Mouse (Mus musculus) intestine, embryonic 16.5 days (tissue): ENCODE measurements at regions not wholly inside any gene's neighbourhood (a gene's known extent, or its start where the extent isn't known, plus 50 kb on each side); places are given as distances from the start of the nearest gene placed in this dataset.

Experiments used
- ATAC-seq: fragments of 200-750 bp; cut with Nextera tagmentation; 2 replicates; pipeline ENCODE4 v1.8.0; 2017; ENCODE audit warnings: moderate TSS enrichment, moderate library complexity
- H3K27ac ChIP-seq: fragments of 300-500 bp; sonication (generic); 2 replicates; pipeline ENCODE4 v1.5.1; 2014; ENCODE audit warnings: mild to moderate bottlenecking, low read length
- H3K27me3 ChIP-seq: fragments of 300-500 bp; sonication (generic); replicated peaks from 2 replicates; pipeline ENCODE4 v1.6.1; 2014; ENCODE audit warnings: low read length, control low read depth, mixed read lengths; ENCODE audit not compliant: control insufficient read depth, insufficient read depth
- H3K36me3 ChIP-seq: fragments of 300-500 bp; sonication (generic); 2 replicates; pipeline ENCODE4 v1.6.1; 2014; ENCODE audit warnings: low read length, control low read depth; ENCODE audit not compliant: control insufficient read depth, insufficient read depth
- H3K4me1 ChIP-seq: fragments of 300-500 bp; sonication (generic); 2 replicates; pipeline ENCODE4 v1.6.1; 2014; ENCODE audit warnings: low read length, control low read depth, mixed read lengths; ENCODE audit not compliant: control insufficient read depth, insufficient read depth
- H3K4me2 ChIP-seq: fragments of 300-500 bp; sonication (generic); 2 replicates; pipeline ENCODE4 v1.6.1; 2014; ENCODE audit warnings: low read depth, low read length, control low read depth
- H3K4me3 ChIP-seq: fragments of 300-500 bp; sonication (generic); 2 replicates; pipeline ENCODE4 v1.5.1; 2014; ENCODE audit warnings: mild to moderate bottlenecking, low read length
- H3K9ac ChIP-seq: fragments of 300-500 bp; sonication (generic); 2 replicates; pipeline ENCODE4 v1.6.1; 2014; ENCODE audit warnings: low read depth, low read length
- H3K9me3 ChIP-seq: fragments of 300-500 bp; sonication (generic); 2 replicates; pipeline ENCODE4 v1.6.1; 2016; ENCODE audit warnings: low read length, control low read depth; ENCODE audit not compliant: control insufficient read depth
- WGBS: fragments of 180-500 bp; shearing (Covaris S2); extraction: QIAGEN DNeasy Blood & Tissue Kit; methylation state at CpG from one replicate; pipeline ENCODE4 v1.1.7; 2014; 5-methylcytosine and 5-hydroxymethylcytosine counted together

DNA sequence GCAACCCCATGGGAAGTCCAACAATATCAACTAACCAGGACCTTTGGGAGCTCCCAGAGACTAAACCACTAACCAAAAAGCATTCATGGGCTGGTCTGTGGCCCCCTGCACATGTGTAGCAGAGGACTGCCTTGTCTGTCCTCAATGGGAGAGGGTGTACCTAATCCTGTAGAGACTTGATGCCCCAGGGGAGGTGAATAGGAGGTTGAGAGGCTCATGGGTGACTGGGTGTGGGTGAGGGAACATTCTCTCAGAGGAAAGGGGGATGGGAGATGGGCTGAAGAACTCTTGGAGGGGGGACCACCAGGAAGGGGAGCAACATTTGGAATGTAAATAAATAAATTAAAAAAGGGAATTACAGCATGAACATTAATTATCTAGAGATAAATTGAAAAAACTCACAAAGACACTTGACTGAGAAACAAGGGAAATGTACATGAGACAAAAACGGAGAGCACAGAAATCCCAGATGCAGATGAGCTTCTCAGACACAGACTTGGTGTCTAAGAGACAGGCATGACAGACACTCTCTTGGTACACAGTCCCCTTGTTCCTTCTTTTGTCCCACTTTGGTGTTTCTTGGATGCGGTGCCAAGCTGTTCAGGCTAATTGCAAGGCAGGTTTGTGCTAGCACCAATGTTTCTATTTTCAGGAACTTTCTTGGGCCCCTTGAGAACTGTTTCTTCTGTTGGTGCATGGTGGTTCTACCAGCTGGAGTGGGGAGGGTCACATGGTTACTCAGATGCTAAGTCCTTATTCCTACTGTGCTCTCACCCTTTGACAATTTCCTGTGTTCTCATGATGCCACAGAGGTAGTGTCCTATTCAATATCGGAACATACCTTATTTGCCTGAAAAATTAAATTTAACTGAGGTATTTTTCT, 85.0 kb upstream of the Pfn2 start:
- Histone ChIP-seq H3K27me3 (no peaks in the 10 kb centered on the region), H3K36me3 (no peaks in the 10 kb centered on the region), H3K9me3 (no peaks in the 10 kb centered on the region), H3K4me3 (no peak overlapping the region), H3K9ac (no peak overlapping the region), H3K4me1 (no peaks in the 10 kb centered on the region), H3K27ac (no peak overlapping the region), H3K4me2 (no peak overlapping the region)
- 86% methylated on average over 3 of the region's 3 CpGs for WGBS
- ATAC-seq, result no peak

DNA sequence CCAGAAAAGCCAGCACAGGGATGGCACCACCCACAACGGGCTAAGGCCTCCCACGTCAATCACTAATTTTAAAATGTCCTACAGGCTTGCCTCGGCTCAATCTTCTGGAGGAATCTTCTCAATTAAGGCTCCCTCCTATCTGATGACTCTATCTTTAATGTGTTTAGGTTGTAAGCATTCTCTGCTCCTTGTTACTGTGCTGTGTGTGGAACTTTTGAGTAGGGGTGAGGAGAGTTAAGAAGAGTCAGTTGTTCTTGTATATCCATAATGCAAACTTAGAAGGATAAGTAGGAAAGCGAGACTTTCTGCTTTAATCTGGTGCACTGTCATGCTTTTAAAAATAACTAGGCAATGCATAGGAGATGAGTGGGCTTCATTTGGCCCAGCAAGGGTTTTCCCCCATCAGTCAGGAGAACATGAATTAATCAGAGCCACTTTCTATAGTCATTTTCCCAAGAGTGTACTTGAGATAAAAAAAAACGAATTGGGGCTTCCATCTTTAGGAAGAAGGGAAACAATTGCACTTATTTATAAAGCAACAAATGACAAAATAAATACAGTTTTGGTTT, 87.2 kb upstream of the Pfn2 start:
- no peak overlapping the region for H3K27ac ChIP-seq
- WGBS, result 65% methylated on average over 5 of the region's 5 CpGs
- no peak overlapping the region for H3K9ac ChIP-seq
- no peaks in the 10 kb centered on the region for H3K27me3 ChIP-seq
- no peak for ATAC-seq
- H3K4me3 ChIP-seq, result no peak overlapping the region
- no peaks in the 10 kb centered on the region for H3K36me3 ChIP-seq
- H3K4me2 ChIP-seq, result no peak overlapping the region
- H3K4me1 ChIP-seq, result no peaks in the 10 kb centered on the region
- H3K9me3 ChIP-seq, result no peaks in the 10 kb centered on the region

DNA sequence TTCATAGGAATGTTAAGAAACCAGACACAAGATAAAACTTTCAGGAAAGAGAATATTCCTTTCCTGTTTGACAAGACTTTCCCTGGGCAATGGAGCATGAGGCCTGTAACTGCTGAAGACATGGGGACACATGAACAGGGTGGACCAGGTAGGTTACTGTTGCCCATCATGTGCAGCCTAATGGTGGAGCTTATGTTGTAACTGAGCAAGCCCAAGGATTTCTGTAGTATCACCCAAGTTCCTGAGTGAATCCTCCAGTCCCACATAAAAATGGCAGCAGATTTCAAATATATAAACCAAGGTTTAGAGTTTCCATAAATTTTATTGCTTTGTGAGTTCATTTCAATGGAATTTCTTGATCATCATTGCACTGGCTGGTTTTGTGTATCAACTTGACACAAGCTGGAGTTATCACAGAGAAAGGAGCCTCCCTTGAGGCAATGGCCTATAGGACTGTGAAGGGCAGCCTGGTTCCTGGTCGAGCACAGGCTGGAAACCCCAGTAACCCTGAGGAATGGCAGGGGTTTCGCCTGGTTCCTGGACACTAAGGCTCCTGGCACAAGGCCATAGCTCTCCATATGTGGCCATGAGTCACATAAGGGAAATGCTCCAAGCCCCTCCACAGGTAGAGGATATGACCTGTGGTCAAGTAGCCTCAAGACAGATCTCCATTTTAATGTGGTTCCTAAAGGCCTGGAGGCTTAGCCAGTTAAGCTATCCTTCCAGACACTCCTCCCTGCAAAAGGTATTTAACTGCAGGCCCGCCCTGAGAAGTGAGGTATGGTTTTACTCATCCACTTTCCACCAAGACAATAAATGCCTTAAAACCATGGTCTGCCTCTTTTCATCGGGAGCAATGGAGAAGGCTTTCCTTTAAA, 92.9 kb upstream of the Pfn2 start:
- H3K9me3 ChIP-seq, result no peaks in the 10 kb centered on the region
- no peak for ATAC-seq

DNA sequence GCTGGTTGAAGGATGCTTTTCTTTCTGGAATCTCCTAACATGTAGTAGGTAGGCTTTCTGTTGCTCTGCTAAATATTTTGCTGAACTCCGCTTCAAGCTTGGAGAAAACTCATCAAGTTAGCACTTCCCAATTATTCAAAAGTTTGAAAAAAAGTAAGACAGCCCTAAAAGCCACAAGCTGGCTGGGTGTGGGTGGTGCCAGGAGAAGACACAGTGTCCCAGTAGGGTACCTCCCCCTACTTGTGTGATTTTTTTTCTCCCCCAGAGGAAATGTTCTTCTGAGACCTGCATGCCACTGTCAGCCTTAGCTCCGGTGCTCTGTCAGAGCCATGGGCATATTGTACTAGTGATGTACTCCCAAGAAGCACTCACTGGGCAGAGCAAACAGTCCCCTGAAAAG, 96.8 kb upstream of the Pfn2 start:
- 77% methylated on average over 2 of the region's 2 CpGs for WGBS
- Histone ChIP-seq H3K9me3 (no peaks in the 10 kb centered on the region), H3K27me3 (no peaks in the 10 kb centered on the region), H3K4me1 (no peaks in the 10 kb centered on the region), H3K4me2 (no peak overlapping the region), H3K27ac (no peak overlapping the region), H3K9ac (no peak overlapping the region), H3K4me3 (no peak overlapping the region), H3K36me3 (no peaks in the 10 kb centered on the region)
- no peak for ATAC-seq

More for the DNA sequence above, 92.9 kb upstream of the Pfn2 start:
- Histone ChIP-seq H3K27ac (no peak overlapping the region), H3K4me1 (no peaks in the 10 kb centered on the region), H3K4me3 (no peak overlapping the region), H3K27me3 (no peaks in the 10 kb centered on the region), H3K4me2 (no peak overlapping the region), H3K9ac (no peak overlapping the region), H3K36me3 (no peaks in the 10 kb centered on the region)
- WGBS, result 70% methylated on average over 4 of the region's 4 CpGs

DNA sequence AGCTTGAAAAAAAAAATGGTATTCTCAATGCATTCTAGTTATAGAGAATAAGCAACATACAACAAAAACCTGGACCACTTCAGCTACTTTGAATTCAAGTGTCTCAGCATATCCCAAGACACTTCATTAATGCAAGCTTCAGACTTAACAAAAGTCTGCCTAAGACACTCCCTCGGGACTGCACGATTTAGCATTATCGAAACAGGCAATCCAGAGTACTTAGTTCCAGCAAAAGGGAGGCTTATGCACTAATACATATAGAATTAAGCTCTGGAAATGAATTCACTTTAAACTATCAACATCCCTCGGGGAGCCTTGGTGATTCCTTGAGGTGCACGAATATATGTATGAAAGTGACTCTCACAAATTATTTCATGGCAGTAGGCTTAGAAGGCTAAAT, 97.9 kb upstream of the Pfn2 start:
- 88% methylated on average over 5 of the region's 5 CpGs for WGBS
- H3K4me3 ChIP-seq, result no peak overlapping the region
- no peaks in the 10 kb centered on the region for H3K9me3 ChIP-seq
- H3K27ac ChIP-seq, result no peak overlapping the region
- no peak for ATAC-seq
- no peaks in the 10 kb centered on the region for H3K27me3 ChIP-seq
- H3K36me3 ChIP-seq, result no peaks in the 10 kb centered on the region
- no peaks in the 10 kb centered on the region for H3K4me1 ChIP-seq
- no peak overlapping the region for H3K9ac ChIP-seq
- H3K4me2 ChIP-seq, result no peak overlapping the region

DNA sequence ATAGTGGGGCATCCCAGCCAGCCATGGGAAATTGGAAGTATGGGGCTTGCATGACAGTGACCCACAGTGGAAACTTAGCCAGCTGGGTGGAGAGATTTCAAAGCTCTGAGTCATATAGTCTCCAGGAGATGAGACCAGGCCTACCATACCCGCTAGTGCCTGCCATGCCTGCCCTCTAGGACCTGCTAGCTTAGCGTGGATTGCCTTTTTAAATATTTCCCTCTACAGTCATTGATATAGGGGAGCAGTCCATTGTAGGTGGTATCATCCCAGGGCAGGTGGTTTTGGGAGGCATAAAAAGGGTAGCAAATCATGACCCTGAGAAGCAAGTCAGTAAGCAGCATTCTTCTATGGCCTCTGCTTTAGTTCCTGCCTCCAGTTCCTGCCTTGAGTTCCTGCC, 99.5 kb upstream of the Pfn2 start:
- Histone ChIP-seq H3K4me1 (no peaks in the 10 kb centered on the region), H3K27me3 (no peaks in the 10 kb centered on the region), H3K4me2 (no peak overlapping the region), H3K36me3 (no peaks in the 10 kb centered on the region), H3K4me3 (no peak overlapping the region), H3K27ac (no peak overlapping the region), H3K9ac (no peak overlapping the region), H3K9me3 (no peaks in the 10 kb centered on the region)
- ATAC-seq, result no peak
- 87% methylated on average over 2 of the region's 2 CpGs for WGBS

DNA sequence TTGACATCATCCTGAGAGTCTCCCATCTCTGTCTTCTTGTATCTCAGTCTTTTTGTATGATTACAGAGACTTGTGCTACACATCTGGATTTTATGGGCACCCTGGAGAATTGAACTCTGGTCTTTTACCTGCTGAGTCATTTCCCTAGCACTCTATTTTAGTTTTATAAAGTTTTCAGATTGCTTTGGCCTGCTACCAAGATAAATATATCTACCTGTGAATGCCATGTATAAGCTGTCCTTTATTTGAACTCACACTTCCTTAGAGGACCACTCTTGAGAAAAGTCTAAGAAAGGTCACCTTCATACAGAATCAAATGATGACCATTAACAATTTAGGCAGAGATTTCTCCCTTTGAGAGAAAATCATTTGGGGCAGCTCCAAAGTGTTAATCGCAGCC, 100.8 kb upstream of the Pfn2 start:
- WGBS, result 84% methylated on average over 1 of the region's 1 CpGs
- H3K9ac ChIP-seq, result no peak overlapping the region
- no peaks in the 10 kb centered on the region for H3K27me3 ChIP-seq
- no peak overlapping the region for H3K4me3 ChIP-seq
- H3K36me3 ChIP-seq, result no peaks in the 10 kb centered on the region
- no peak for ATAC-seq
- H3K4me1 ChIP-seq, result no peaks in the 10 kb centered on the region
- H3K27ac ChIP-seq, result no peak overlapping the region
- H3K9me3 ChIP-seq, result no peaks in the 10 kb centered on the region
- no peak overlapping the region for H3K4me2 ChIP-seq

DNA sequence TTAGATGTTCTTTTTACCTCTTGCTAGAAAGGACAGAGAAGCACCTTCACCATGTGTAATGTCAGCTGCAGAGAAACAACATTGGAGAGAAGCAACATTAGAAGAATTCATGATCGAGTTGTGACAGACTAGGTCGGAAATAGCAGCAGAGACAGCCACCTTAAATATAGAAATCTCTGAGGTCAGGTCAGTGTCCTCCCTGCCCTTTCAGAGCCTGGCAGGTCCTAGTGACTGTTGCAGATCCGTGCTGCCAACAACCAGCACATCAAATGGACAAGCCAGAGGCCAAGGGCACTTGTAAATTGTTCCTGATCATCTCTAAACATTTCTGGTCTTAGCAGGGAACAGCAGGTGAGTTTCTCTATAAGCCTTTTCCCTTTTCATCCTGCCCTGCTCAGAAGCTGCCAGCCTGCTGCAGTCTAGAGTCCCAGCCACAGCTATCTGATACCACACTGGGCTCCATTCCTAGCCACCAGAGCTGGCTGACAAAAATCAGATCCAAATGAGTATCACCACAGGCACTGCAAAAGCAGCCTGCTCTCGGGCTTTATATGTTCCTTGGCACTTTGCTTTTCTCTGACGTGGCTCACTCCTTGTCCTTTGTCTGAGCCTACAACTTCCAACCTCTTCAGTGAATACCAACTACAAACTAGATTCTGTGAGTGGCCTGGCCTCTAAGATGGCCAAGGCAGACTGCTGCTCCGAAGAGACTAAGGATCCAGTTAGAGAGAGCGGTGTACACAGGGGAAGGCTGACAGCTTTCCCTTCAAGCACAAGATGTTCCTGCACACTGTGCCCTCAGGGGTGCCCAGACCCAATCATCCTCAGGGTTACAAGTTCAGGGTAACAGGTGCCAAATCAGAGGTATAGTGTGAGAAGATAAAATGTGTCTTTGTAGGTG, 102.8 kb upstream of the Pfn2 start:
- no peak overlapping the region for H3K9ac ChIP-seq
- H3K36me3 ChIP-seq, result no peaks in the 10 kb centered on the region
- no peaks in the 10 kb centered on the region for H3K27me3 ChIP-seq
- no peaks in the 10 kb centered on the region for H3K9me3 ChIP-seq
- H3K4me1 ChIP-seq, result no peaks in the 10 kb centered on the region
- H3K4me2 ChIP-seq, result no peak overlapping the region
- ATAC-seq, result no peak
- H3K4me3 ChIP-seq, result no peak overlapping the region
- H3K27ac ChIP-seq, result no peak overlapping the region
- WGBS, result 75% methylated on average over 7 of the region's 7 CpGs

DNA sequence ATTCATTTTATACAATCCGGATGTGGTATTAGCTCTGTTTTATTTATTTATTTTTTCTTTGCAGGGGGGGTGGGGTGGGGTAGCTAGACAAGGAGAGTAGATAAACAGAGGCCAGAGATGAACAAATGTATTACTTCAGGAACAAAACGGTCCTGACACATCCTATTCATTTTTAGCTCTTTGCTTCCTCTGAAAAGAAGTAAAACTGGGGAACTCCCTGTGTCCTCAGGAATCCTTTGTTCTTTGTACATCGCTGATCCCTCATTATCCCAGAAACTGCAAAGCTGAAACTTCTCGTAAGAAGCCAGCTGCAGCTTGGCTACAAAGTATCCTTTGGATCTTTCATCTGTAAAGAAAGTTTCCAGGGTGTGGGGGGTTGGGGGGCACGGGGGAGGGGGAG, 103.6 kb upstream of the Pfn2 start:
- no peaks in the 10 kb centered on the region for H3K27me3 ChIP-seq
- no peak overlapping the region for H3K27ac ChIP-seq
- H3K9me3 ChIP-seq, result no peaks in the 10 kb centered on the region
- WGBS, result 44% methylated on average over 5 of the region's 5 CpGs
- H3K4me3 ChIP-seq, result no peak overlapping the region
- no peak overlapping the region for H3K4me2 ChIP-seq
- H3K4me1 ChIP-seq, result no peaks in the 10 kb centered on the region
- no peaks in the 10 kb centered on the region for H3K36me3 ChIP-seq
- ATAC-seq, result no peak
- no peak overlapping the region for H3K9ac ChIP-seq
